Mouse (Mus musculus): ENCODE measurements at regions not wholly inside any gene's neighbourhood (a gene's known extent, or its start where the extent isn't known, plus 50 kb on each side); places are given as distances from the start of the nearest gene placed in this dataset.
A peak's percentile ranks its signal among the peaks of the same experiment; 100 is the strongest.

GRCm38 (mm10) chr17:3747808-3748335 is 51.8 kb upstream of the Nox3 start:
- 56% methylated on average over 8 of the region's 8 CpGs for WGBS

More at GRCm38 (mm10) chr17:3747808-3748335, 51.8 kb upstream of the Nox3 start:
- Histone ChIP-seq H3K4me3 (no peak overlapping the region), H3K79me2 (replicated peaks; ENCODE audit: control insufficient read depth, insufficient read depth, low read length) (no peaks in the 10 kb centered on the region), H3K9ac (ENCODE audit: low read depth, low read length) (no peak overlapping the region), H3K27ac (no peak overlapping the region; the same call in 1 of the 2 replicates), H3K27me3 (ENCODE audit: control insufficient read depth, insufficient read depth, low read length) (no peaks in the 10 kb centered on the region), H3K36me3 (ENCODE audit: control insufficient read depth, insufficient read depth, low read length) (no peaks in the 10 kb centered on the region), H3K4me1 (ENCODE audit: control insufficient read depth, insufficient read depth, low read length) (peaks cover 1% of the 10 kb centered on the region; the same call in 1 of the 2 replicates)
- intact Hi-C loops (cut with DNase I), result no loop called here
- DNase-seq, result peak; percentile 24 to 45
- TF ChIP-seq EP300 (IDR thresholded peaks at IDR 0.05; ENCODE audit: insufficient read depth, low read depth, low read length), result peak; percentile 50; the same call in 1 of the 2 replicates
- TF ChIP-seq CTCF (IDR thresholded peaks at IDR 0.05), result no peak

Data from heart, adult 2 months (tissue).